Mouse (Mus musculus) frontal cortex, adult 2 months (tissue): ENCODE measurements around the gene Ubqln4. TPM values are rescaled to one million over a fixed set of nuclear protein-coding genes. Genes with fewer than 3 reads are reported as not detected.
A peak's percentile ranks its signal among the peaks of the same experiment; 100 is the strongest.

Experiments
- DNase-seq, 2 experiments: peaks; one replicate each; pipeline ENCODE4 v3.0.0; 2022; ENCODE audit warnings: low spot score in 1 of 2; ENCODE audit errors: extremely low spot score in 1 of 2
- polyA plus RNA-seq: library from polyadenylated mRNA; depleted of rRNA; stranded (reverse); fragments of >200 nt; gene quantifications from 2 replicates; pipeline ENCODE4 v1.2.3, GENCODE M21; 2012; rRNA removed

Ubqln4 gene
- 97.4 and 102 TPM in 2 replicates for polyA plus RNA-seq

GRCm38 (mm10) chr3:88553525-88553879 is at the start of gene Ubqln4:
Gene Ubqln4 (plus strand): TSS chr3:88553758.
- peak; percentile 50 to 89 for DNase-seq

- no peak for DNase-seq
Observed at GRCm38 (mm10) chr3:88503881-88504746, 49.4 kb upstream of the Ubqln4 start.

- no peak for DNase-seq
Observed at GRCm38 (mm10) chr3:88505081-88505480, 48.5 kb upstream of the Ubqln4 start.

- no peak for DNase-seq
Observed at GRCm38 (mm10) chr3:88505765-88506164, 47.8 kb upstream of the Ubqln4 start.

- DNase-seq, result no peak
Observed at GRCm38 (mm10) chr3:88509250-88509649, 44.3 kb upstream of the Ubqln4 start.

- DNase-seq, result peak; percentile 88 to 92
Observed at GRCm38 (mm10) chr3:88509692-88510420, 43.7 kb upstream of the Ubqln4 start, which contains the start of gene Lmna. Gene Lmna (minus strand): TSS chr3:88509956.

- DNase-seq, result no peak
Observed at GRCm38 (mm10) chr3:88510421-88511289, 42.9 kb upstream of the Ubqln4 start.

- no peak for DNase-seq
Observed at GRCm38 (mm10) chr3:88511559-88511958, 42.0 kb upstream of the Ubqln4 start.

GRCm38 (mm10) chr3:88512141-88512895 is 41.2 kb upstream of the Ubqln4 start:
- no peak for DNase-seq

- no peak for DNase-seq
Observed at GRCm38 (mm10) chr3:88512896-88513545, 40.5 kb upstream of the Ubqln4 start.

- no peak for DNase-seq
Observed at GRCm38 (mm10) chr3:88513546-88514115, 39.9 kb upstream of the Ubqln4 start.

GRCm38 (mm10) chr3:88514231-88515094 is 39.1 kb upstream of the Ubqln4 start:
- no peak for DNase-seq

GRCm38 (mm10) chr3:88515095-88515386 is 38.5 kb upstream of the Ubqln4 start:
- DNase-seq, result no peak

GRCm38 (mm10) chr3:88516407-88516806 is 37.2 kb upstream of the Ubqln4 start:
- DNase-seq, result no peak

GRCm38 (mm10) chr3:88518411-88518810 is 35.1 kb upstream of the Ubqln4 start:
- DNase-seq, result no peak

- no peak for DNase-seq
Observed at GRCm38 (mm10) chr3:88520078-88520477, 33.5 kb upstream of the Ubqln4 start.

GRCm38 (mm10) chr3:88521156-88521555 is 32.4 kb upstream of the Ubqln4 start:
- no peak for DNase-seq

GRCm38 (mm10) chr3:88521803-88522331 is 31.7 kb upstream of the Ubqln4 start:
- DNase-seq, result peak in 1 of 2 experiments; percentile 81
